Mouse (Mus musculus): ENCODE results near the gene Tns2. TPM values are rescaled to one million over a fixed set of nuclear protein-coding genes. Genes with fewer than 3 reads are reported as not detected.

The Tns2 gene
- polyA plus RNA-seq, 1 experiment from 2014 or later, result 13.8 TPM

GRCm38 (mm10) chr15:102160415-102161060 lies 60.3 kb downstream of the Tns2 start:
- H3K27ac ChIP-seq, result peak overlapping the region; percentile 18
- H3K4me3 ChIP-seq, result no peak overlapping the region
- H3K36me3 ChIP-seq, result no peaks in the 10 kb centered on the region
- no peaks in the 10 kb centered on the region for H3K9me3 ChIP-seq
- DNase-seq (ENCODE audit: low spot score), result no peak
- H3K27me3 ChIP-seq (ENCODE audit: insufficient read depth, poor library complexity, severe bottlenecking), result 0 out of 2 replicates have a peak, but pooled peaks cover 8% of the 10 kb centered on the region
- peaks cover 35% of the 10 kb centered on the region for H3K4me1 ChIP-seq (replicated peaks)
- 62% methylated on average over 27 of the region's 27 CpGs for WGBS

DNA sequence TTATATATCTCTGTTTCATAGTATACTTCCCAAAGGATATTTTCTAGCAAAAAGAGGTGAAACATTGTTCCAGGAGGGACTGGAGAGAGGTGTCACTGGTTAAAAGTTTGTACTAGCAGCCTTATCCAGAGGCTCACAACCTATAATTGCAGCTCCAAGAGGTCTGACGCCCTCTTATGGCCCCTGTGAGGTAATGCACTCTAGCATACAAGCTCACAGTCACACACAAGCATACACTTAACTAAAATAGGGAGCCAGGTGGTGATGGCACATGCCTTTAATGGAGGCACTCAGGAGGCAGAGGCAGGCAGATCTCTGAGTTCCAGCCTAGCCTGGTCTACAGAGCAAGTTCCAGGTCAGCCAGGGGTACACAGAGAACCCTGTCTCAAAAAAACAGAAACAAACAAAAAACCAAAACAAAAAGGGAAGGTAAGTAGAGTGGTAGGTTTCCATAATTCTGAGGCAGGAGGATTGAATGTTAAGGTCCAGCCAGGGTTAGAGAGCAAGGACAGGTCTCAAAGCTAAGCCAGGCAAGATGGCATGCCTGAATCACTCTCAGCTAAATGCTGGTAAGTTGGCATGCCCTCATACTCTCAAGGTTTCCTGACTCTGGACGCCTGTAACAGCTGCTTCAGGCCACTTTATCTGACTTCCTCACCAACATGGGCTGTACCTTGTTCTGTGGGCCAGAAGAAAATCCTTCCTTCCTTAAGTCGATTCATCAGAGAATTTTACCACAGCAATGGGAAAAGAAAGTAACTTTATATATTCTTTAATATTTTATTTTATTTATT lies 63.9 kb downstream of the Tns2 start:
- DNase-seq (ENCODE audit: low spot score), result no peak
- H3K4me3 ChIP-seq, result no peak overlapping the region
- no peak overlapping the region for H3K27ac ChIP-seq
- WGBS, result 62% methylated on average over 3 of the region's 3 CpGs
- H3K9me3 ChIP-seq, result no peaks in the 10 kb centered on the region
- H3K4me1 ChIP-seq (replicated peaks), result peaks cover 15% of the 10 kb centered on the region; the same call in 1 of the 2 replicates
- 0 out of 2 replicates have a peak, but pooled peaks cover 8% of the 10 kb centered on the region for H3K27me3 ChIP-seq (ENCODE audit: insufficient read depth, poor library complexity, severe bottlenecking)
- H3K36me3 ChIP-seq, result no peaks in the 10 kb centered on the region

DNA sequence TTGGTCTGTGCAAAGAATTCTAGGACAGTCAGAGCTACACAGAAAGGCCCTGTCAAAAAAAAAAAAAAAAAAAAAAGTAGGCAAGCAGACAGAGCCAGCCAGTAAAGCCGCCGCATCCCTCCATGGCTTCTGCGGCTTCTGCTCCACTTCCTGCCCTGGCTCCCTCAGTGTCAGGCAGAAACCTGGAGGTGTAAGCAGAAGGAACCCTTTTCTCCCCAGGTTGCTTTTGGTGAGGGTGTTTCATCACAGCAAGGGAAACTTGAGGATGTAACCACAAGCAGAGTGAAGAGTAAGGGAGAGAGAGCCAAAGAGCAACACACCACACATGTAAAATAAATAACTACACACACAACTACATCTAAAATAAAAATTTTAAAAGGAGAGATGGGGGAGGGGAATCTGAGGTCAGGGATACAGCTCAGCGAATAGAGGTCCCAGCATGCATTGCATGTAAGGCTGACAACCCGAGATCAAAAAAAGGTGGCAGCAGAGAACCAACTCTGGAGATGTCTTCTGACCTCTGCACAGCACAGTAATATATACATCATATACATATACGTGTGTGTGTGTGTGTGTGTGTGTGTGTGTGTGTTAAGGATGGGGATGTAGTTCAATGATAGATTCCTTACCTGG lies 65.4 kb downstream of the Tns2 start:
- Histone ChIP-seq H3K9me3 (no peaks in the 10 kb centered on the region), H3K27ac (no peak overlapping the region), H3K27me3 (ENCODE audit: insufficient read depth, poor library complexity, severe bottlenecking) (0 out of 2 replicates have a peak, but pooled peaks cover 5% of the 10 kb centered on the region), H3K4me1 (replicated peaks) (peaks cover 11% of the 10 kb centered on the region; the same call in 1 of the 2 replicates), H3K36me3 (no peaks in the 10 kb centered on the region), H3K4me3 (no peak overlapping the region)
- DNase-seq (ENCODE audit: low spot score), result no peak
- WGBS, result 59% methylated on average over 6 of the region's 6 CpGs

Other genes with a start within 250 kb of the Tns2 start
- 0.83 and 2.0 TPM in 2 replicates for gene Krt1, start 249.6 kb upstream of the Tns2 start, polyA plus RNA-seq (2016; fragmentation: Nextera tagmentation; extraction: Ambion mirVana)
- gene Krt77, start 230.7 kb upstream of the Tns2 start, polyA plus RNA-seq (2016; fragmentation: Nextera tagmentation; extraction: Ambion mirVana), result not detected in 2 replicates
- gene Krt76, start 207.5 kb upstream of the Tns2 start, polyA plus RNA-seq (2016; fragmentation: Nextera tagmentation; extraction: Ambion mirVana), result not detected in 2 replicates
- not detected in 2 replicates for gene Krt4, start 175.7 kb upstream of the Tns2 start, polyA plus RNA-seq (2016; fragmentation: Nextera tagmentation; extraction: Ambion mirVana)
- 0.18 TPM in 1 of 2 replicates, not detected in the other for gene Krt79, start 160.1 kb upstream of the Tns2 start, polyA plus RNA-seq (2016; fragmentation: Nextera tagmentation; extraction: Ambion mirVana)
- not detected in 2 replicates for gene Krt78, start 146.1 kb upstream of the Tns2 start, polyA plus RNA-seq (2016; fragmentation: Nextera tagmentation; extraction: Ambion mirVana)
- 43.1 and 55.5 TPM in 2 replicates for gene Krt8, start 95.9 kb upstream of the Tns2 start, polyA plus RNA-seq (2016; fragmentation: Nextera tagmentation; extraction: Ambion mirVana)
- 38.6 and 53.5 TPM in 2 replicates for gene Krt18, start 72.2 kb upstream of the Tns2 start, polyA plus RNA-seq (2016; fragmentation: Nextera tagmentation; extraction: Ambion mirVana)
- 80.4 and 122 TPM in 2 replicates for gene Eif4b, start 26.6 kb upstream of the Tns2 start, polyA plus RNA-seq (2016; fragmentation: Nextera tagmentation; extraction: Ambion mirVana)
- 14.6 and 17.6 TPM in 2 replicates for gene Spryd3, start 35.8 kb downstream of the Tns2 start, polyA plus RNA-seq (2016; fragmentation: Nextera tagmentation; extraction: Ambion mirVana)
- 0.20 TPM in 1 of 2 replicates, not detected in the other for gene Igfbp6, start 43.9 kb downstream of the Tns2 start, polyA plus RNA-seq (2016; fragmentation: Nextera tagmentation; extraction: Ambion mirVana)
- 0.35 and 0.38 TPM in 2 replicates for gene Soat2, start 50.1 kb downstream of the Tns2 start, polyA plus RNA-seq (2016; fragmentation: Nextera tagmentation; extraction: Ambion mirVana)
- gene Zfp740, start 102.8 kb downstream of the Tns2 start, polyA plus RNA-seq (2016; fragmentation: Nextera tagmentation; extraction: Ambion mirVana), result 61.8 and 67.1 TPM in 2 replicates
- gene Csad, start 104.3 kb downstream of the Tns2 start, polyA plus RNA-seq (2016; fragmentation: Nextera tagmentation; extraction: Ambion mirVana), result 34.0 and 35.5 TPM in 2 replicates
- 0.31 and 0.90 TPM in 2 replicates for gene Itgb7, start 131.5 kb downstream of the Tns2 start, polyA plus RNA-seq (2016; fragmentation: Nextera tagmentation; extraction: Ambion mirVana)
- gene Rarg, start 157.1 kb downstream of the Tns2 start, polyA plus RNA-seq (2016; fragmentation: Nextera tagmentation; extraction: Ambion mirVana), result 22.1 and 24.5 TPM in 2 replicates
- 0.26 and 0.35 TPM in 2 replicates for gene Gm9918, start 170.2 kb downstream of the Tns2 start, polyA plus RNA-seq (2016; fragmentation: Nextera tagmentation; extraction: Ambion mirVana)
- gene Mfsd5, start 179.0 kb downstream of the Tns2 start, polyA plus RNA-seq (2016; fragmentation: Nextera tagmentation; extraction: Ambion mirVana), result 61.5 and 66.1 TPM in 2 replicates
- gene Espl1, start 195.9 kb downstream of the Tns2 start, polyA plus RNA-seq (2016; fragmentation: Nextera tagmentation; extraction: Ambion mirVana), result 42.6 and 52.2 TPM in 2 replicates
- gene Pfdn5, start 225.7 kb downstream of the Tns2 start, polyA plus RNA-seq (2016; fragmentation: Nextera tagmentation; extraction: Ambion mirVana), result 331 and 368 TPM in 2 replicates
- 119 and 120 TPM in 2 replicates for gene Myg1, start 231.3 kb downstream of the Tns2 start, polyA plus RNA-seq (2016; fragmentation: Nextera tagmentation; extraction: Ambion mirVana)

Measured in hindbrain, embryonic 10.5 days (tissue).